Mouse (Mus musculus) E14TG2a.4 (cell line): ENCODE data around the gene Wasf1.

Experiments used
- CTCF ChIP-seq: conservative IDR thresholded peaks from 2 replicates; pipeline ENCODE4 v1.5.1; 2014; ENCODE audit warnings: low read length
- NANOG ChIP-seq: IDR thresholded peaks from 2 replicates; pipeline ENCODE4 v1.6.1; 2014; ENCODE audit warnings: borderline replicate concordance, low read length, mixed read lengths

- TF ChIP-seq CTCF (no peak), NANOG (no peak)
These were observed 25.3 kb downstream of the Wasf1 start for GRCm38 (mm10) chr10:40908580-40908979.
